Mouse (Mus musculus): ENCODE results near the gene Sik3. TPM values are rescaled to one million over a fixed set of nuclear protein-coding genes. Genes with fewer than 3 reads are reported as not detected.

Gene Sik3
- total RNA-seq, 1 experiment from 2014 or later = 8.8 TPM

DNA sequence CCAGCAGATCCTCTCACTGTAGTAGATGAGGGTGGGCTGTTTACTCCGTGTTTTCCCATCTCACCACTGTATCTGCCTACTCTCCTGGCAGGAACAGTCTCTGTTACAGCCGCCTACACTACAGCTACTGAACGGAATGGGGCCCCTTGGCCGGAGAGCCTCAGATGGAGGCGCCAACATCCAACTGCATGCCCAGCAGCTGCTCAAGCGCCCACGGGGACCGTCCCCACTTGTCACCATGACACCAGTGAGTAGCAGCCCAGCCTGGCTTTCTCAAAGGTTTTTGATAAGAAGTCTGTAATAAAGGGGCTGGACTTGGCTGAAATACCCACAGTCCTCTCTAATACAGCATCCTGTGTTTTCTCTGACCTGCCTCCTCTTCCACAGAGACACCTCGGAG, 185.8 kb downstream of the Sik3 start:
- ATAC-seq (replicated peaks; ENCODE audit: insufficient number of reproducible peaks, low FRiP score, low TSS enrichment, poor library complexity, severe bottlenecking) = no peak

DNA sequence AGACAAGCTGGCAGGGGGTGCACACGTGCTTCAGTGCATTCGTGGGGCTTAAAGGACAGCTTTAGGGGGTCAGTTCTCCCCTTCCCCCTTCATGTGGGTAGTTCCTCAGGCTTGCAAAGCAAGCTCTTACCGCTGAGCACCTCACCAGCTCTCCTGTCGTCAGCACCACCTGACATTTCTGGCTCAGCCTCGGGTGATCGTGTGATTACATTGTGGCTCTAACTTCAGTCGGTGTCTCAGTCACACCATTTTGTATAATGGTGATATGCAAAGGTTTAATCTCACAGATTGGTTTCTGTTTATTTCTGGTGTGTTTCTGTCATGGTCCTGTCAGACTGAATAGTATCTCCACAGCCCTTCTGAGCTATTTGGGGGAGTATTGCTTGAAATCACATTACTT, 186.3 kb downstream of the Sik3 start:
- ATAC-seq (replicated peaks; ENCODE audit: insufficient number of reproducible peaks, low FRiP score, low TSS enrichment, poor library complexity, severe bottlenecking) = no peak

DNA sequence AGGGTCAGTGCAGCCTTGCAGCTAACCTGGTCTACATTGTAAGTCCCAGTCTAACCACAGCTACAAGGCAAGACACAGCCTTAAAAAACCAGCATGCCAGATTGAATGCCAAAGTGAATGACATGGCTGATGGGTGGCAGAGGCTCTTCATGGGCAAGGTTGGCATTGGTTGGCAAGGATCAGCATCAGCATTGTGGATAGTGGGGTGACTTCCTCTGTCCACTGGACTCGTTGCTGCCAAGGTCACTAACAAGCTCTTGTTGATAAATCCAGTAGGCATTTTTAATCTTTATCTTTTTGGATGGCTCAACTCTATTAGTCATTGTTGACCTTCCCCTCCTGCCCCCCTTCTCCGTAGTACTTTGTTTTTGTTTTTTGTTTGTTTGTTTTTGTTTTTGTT, 187.0 kb downstream of the Sik3 start:
- ATAC-seq (replicated peaks; ENCODE audit: insufficient number of reproducible peaks, low FRiP score, low TSS enrichment, poor library complexity, severe bottlenecking) = no peak

DNA sequence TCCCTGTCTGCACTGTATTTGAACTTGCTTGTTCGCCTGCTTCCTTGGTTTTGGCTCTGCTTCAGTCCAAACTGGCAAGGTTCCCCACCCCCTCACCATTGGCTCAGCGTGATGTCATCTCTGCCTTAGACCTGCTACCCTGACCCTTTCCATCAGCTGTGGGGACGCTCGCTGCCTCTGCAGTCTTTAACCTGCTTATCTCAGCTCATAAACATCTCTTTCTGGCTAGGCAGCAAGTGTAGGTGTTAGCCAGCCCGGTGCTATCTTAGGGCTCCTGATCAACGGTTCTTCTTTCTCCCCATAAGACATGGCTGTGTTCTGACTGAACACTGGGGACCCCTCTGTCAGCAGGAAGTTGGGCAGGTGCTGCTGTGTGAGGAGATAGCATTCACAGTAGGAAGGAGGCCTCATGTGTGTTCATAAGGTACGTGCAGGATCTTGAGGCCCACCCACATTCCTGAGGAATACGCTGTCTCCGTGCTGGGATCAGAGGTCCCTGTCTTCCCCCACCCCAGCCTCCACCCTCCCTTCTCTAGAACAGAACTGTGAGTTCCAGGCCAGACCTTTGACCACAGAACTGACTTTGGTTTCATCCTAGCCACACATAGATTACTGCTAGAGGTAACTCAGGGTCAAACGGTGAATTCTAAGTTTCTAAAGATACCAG, 194.3 kb downstream of the Sik3 start:
- ATAC-seq (replicated peaks; ENCODE audit: insufficient number of reproducible peaks, low FRiP score, low TSS enrichment, poor library complexity, severe bottlenecking) = no peak

DNA sequence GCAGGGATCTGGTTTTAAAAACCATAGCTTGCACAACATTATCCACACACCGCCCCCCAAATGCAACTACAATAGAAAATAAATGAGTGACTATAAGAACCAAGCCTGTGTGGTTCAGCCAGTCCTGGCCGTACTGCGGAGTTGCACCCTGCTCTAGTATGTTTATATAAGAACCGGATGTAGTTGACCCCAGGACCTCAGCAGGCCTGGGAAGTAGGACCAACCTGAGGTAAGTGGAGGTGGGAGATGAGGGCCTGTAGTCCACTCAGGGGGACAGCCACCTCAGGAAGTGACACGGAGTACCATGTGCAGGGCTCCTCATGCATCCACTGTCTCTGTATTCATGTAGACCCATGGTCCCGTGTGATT, 194.9 kb downstream of the Sik3 start:
- ATAC-seq (replicated peaks; ENCODE audit: insufficient number of reproducible peaks, low FRiP score, low TSS enrichment, poor library complexity, severe bottlenecking) = no peak

DNA sequence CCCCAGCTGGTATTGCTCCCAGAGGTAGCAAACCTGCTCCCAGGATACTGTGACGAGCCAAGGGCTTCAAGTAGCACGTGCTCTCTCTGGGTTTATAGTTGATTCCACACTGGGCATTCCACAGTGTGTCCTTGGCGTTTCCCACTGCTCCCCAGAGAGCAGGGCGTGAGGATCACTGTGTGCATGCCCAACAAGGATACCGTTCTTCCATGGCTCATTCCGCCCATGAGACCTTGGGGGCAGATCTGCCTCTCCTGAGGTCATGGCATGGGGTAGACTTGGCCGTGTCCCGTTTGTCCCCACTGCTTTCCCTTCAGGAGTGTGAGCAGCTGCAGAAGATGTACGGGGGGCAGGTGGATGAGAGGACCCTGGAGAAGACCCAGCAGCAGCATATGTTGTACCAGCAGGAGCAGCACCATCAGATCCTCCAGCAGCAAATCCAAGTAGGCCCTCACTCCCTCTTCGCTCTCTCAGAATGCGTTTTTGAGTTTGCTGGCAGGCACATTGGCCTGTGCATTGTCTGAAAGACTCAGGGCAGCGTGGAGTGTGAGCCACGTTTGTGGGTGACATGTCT, 195.9 kb downstream of the Sik3 start:
- no peak for ATAC-seq (replicated peaks; ENCODE audit: insufficient number of reproducible peaks, low FRiP score, low TSS enrichment, poor library complexity, severe bottlenecking)

DNA sequence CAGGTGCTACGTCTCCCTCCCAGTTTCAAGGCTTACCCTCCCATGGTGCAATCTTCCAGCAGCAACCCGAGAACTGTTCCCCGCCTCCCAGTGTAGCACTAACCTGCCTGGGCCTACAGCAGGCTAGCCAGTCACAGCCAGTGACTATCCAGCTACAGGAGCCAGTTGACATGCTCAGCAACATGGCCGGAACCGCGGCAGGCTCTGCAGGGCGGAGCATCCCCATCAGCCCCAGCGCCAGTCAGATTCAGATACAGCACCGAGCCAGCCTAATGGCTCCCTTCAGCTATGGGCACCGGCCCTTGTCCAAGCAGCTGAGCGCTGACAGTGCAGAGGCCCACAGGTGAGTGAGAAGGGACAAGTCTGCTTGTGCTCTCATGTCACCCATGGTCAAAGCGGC, 197.9 kb downstream of the Sik3 start:
- no peak for ATAC-seq (replicated peaks; ENCODE audit: insufficient number of reproducible peaks, low FRiP score, low TSS enrichment, poor library complexity, severe bottlenecking)

DNA sequence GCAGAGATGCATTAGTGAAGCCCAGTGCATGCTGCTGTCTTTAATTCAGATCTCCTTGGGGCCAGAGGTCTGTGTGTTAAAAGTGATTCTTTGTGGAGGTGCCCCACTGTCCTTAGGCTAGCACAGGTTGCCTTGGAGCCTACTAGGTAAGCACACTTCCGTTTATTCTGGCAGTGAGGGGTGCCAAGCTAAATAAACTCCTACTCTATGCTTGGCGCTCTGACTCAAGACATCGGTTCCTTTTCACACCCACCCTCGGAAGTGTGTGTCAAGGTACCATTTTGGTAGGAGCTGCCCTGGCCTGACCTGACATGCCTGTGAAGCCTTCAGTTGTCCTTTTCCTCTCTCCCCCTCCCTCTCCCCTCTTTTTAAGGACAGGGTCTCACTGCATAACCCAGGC, 201.7 kb downstream of the Sik3 start:
- ATAC-seq (replicated peaks; ENCODE audit: insufficient number of reproducible peaks, low FRiP score, low TSS enrichment, poor library complexity, severe bottlenecking) = no peak

DNA sequence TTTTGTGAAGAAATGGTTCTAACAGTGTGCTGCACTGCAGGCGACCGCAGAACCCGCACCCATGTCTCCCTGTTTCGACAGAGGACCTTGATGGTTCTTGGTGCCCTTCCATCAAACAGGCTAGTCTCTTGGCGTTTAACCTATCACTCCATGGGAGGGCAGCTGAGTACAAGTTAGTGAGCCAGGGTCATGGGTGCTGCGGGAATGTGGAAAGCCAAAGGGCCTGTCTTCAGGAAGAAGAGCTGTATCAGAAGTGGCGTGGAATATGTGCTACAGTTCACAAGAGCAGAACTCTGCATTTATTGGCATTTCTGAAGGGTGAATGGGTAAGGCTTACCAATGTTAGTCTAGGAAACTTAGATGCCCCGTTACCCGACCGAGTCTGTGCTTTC, 202.3 kb downstream of the Sik3 start:
- no peak for ATAC-seq (replicated peaks; ENCODE audit: insufficient number of reproducible peaks, low FRiP score, low TSS enrichment, poor library complexity, severe bottlenecking)

DNA sequence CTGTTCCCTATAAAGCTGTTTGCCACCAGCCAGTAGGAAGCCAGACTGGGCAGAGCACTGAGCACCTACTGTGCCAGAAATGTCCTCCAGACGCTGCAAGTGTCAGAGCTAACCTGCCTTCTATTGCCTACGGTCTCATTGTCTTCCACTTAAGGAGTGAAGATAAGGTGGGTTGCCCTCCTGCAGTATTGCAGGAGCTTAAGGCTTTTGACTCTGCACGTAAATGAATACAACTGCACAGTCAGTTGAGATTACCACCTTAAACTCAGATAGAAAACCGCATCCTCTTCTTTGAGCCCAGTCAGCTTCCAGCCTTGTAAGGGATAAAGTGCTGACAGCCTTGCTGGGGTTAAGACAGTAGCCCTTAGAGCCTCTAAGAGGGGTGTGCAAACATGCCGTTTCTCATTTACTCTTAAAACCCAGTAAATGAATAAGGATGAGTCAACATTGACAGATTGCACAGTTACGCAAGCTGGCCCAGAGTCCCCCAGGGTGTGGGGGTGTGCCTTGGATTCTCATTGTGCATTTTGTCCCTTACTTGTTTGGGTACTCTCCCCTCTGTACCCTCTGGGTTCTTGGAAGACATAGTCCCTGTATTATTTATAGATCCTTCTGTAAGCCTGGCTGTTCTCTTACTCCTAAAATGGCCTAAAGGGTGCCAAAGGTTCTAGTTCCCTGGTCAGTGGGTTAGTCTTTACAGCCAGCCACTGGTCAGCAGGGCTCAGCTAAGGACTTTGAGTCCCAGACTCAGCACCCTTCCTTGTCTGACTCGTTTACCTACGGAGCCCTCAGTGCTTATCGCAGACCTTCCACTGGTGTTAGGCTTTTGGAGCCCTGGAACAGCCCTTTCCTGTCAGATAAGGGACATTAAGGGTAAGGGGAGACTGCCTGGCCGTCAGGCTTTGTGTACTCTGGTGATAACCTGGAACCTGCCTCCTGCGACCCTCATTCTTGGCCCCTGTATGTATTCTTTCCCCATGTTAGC, 203.0 kb downstream of the Sik3 start:
- no peak for ATAC-seq (replicated peaks; ENCODE audit: insufficient number of reproducible peaks, low FRiP score, low TSS enrichment, poor library complexity, severe bottlenecking)

DNA sequence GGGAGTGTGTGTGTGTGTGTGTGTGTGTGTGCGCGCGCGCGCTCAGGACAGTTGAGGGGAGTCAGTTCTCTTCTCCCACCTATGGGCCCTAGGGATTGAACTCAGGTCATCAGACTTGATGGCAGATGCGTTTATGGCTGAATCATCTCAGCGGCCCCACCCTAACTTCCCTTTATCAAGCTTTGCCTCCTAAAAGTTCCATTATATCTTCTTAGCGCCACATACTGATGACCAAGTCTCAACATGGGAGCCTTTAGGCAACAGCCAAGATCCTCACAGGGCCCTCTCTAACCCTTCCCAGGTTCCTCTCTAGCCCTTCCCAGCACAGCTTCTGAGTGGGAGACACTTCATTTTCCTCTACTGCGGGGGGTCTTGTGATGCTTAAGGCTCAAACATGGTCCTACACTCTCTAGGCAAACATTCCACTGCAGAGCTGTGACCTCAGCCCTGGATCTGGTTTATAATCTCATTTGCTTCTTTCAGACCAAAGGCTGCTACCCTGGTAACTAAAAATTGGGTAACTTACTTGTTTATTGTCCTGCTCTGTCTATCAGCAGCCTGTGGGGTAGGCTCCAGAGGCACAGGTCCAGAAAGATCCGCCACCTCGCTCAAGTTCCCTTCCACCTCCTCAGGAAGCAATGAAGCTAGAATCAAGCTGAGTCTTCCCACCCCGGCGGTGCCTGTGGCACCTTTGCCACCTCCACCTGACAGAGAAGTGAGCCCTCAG, 204.3 kb downstream of the Sik3 start:
- no peak for ATAC-seq (replicated peaks; ENCODE audit: insufficient number of reproducible peaks, low FRiP score, low TSS enrichment, poor library complexity, severe bottlenecking)

DNA sequence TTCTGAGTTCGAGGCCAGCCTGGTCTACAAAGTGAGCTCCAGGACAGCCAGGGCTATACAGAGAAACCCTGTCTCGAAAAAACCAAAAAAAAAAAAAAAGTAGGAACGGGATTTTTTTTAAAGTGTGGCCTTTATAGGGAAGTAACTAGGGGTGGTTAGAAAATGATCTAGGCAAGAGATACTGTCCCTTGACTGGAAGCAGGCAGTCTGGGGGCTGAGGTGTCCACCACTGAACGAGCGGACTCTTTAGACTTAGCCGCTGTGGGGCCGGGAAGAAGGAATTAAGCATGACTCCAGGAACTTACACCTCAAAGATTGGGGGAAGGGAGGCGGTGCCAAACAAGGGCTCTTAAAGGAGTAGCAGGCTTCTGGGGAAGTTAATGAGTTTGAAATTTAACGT, 205.6 kb downstream of the Sik3 start:
- ATAC-seq (replicated peaks; ENCODE audit: insufficient number of reproducible peaks, low FRiP score, low TSS enrichment, poor library complexity, severe bottlenecking) = no peak

DNA sequence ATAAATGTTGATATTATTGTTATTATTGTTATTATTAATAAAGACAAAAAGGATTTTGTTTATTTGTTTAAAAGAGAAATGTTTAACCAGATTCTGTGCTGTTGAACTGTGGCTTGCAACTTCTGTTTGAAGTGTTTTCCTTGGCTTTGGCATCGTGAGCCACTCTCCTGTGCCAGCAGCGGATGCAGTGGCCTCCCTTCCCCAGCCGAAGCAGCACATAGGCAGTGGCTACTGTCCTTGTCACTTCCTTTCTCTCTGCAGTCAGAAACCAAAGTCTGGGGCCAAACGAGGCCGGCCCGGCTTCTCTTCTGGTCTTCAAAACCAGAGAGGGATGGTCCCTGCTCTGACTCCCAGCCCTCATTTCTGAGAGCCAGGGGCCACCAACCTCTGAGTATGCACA, 210.5 kb downstream of the Sik3 start:
- ATAC-seq (replicated peaks; ENCODE audit: insufficient number of reproducible peaks, low FRiP score, low TSS enrichment, poor library complexity, severe bottlenecking) = no peak

DNA sequence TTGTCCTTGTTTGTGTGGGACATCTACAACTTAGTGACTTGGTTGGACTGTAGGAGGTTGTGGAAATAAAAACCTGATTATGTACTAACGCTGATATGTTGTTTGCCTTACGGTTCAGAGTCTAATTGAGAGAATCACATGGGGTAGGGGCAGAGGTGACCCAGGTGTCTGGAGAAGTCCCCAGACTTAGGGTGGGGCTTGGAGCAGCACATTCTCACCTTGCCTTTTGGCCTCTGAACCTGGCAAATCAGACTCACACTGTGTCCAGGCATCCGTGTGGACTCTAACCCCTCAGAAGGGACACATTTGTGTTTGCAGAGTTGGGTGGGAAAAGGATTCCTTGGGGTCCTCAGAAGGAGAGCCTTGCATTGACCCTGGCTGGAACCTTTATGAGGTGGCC, 211.5 kb downstream of the Sik3 start:
- no peak for ATAC-seq (replicated peaks; ENCODE audit: insufficient number of reproducible peaks, low FRiP score, low TSS enrichment, poor library complexity, severe bottlenecking)

DNA sequence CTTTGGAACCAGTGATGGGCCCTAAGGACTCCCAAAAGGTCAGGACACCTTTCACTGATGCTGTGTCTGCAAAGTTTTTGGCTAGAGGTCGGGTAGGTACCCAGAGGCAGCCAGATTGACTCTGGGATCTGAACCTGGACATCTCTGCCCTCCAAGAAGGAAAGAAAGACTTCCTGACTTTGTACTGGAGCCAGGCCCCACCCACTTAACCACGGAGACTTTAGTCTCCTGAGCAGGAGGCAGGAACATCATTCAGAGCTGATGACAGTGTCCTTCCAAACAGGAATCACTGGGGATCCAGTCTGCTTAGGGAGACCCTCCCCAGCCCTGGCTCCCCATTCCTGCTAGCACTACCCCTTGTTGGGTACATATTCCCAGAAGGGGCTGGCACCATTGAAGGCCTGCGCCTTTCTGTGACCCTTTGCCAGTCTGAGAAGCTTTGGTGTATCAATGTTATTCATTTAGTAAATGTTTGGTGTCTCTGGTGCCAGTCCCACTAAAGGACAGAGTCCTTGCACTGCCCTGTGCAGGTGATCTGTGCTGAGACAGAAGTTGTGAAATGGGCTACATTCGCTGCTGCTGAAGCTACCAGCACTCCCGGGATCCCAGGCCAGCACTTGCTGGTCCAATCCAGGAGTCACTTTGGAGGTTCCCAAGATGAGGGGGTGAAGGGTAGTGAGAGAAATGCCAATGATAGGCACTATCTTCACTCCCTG, 212.5 kb downstream of the Sik3 start:
- ATAC-seq (replicated peaks; ENCODE audit: insufficient number of reproducible peaks, low FRiP score, low TSS enrichment, poor library complexity, severe bottlenecking) = no peak

DNA sequence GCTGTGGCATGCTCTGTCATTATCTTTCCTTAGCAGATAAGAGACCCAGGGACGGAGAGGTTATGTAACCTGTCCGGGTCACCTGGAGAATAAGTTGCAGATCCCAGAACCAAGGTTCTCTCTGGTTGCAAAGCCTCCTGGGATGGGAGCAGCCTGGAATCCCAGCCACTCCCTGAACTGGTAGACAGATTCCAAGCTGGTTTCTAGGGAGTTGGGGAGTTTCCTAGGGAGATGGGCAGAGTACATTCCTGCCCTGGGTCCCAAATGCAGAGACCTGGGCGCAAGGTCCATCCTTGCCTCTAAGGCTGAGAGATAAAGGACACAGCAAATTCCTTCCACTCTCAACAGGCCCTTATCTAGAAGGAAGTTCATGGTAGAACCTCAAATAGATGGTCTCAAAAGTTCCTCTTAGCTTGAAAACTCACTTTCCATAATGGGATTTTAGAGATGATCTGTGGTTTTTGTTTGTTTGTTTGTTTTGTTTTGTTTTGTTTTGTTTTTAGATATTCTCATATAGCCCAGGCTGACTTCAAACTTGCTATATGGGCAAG, 214.5 kb downstream of the Sik3 start:
- no peak for ATAC-seq (replicated peaks; ENCODE audit: insufficient number of reproducible peaks, low FRiP score, low TSS enrichment, poor library complexity, severe bottlenecking)

DNA sequence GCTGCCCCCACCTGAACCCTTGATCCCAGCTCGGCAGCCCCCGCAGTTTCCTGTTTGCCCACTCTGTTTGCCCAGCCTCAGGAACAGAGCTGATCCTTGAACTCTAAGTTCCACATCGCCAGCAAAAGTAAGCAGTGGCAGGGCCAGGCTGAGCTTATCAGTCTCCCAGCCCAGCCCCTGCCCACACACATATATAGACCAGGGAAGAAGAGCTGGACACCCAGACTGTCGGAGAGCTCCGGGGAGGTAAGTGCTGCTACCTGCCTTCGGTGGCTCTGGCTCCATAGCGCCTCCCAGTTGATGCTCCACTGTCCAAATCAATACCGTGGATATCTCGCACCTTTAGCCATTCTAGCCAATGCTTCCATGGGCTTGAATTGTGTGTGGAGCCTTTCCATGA, 215.9 kb downstream of the Sik3 start, which contains the start of gene Apoa1:
Gene Apoa1 (plus strand): TSS at position 90 of the 400 bp plus-strand sequence.
- no peak for ATAC-seq (replicated peaks; ENCODE audit: insufficient number of reproducible peaks, low FRiP score, low TSS enrichment, poor library complexity, severe bottlenecking)

All from monocyte, adult 5-6 weeks (primary cell).